Mouse (Mus musculus) embryonic facial prominence, embryonic 13.5 days (tissue): ENCODE data around the gene Ankib1. TPM values are rescaled to one million over a fixed set of nuclear protein-coding genes. Genes with fewer than 3 reads are reported as not detected.

ENCODE experiments used
- ATAC-seq: fragments of 200-750 bp; cut with Nextera tagmentation; 2 replicates; pipeline ENCODE4 v1.8.0; 2017; ENCODE audit warnings: low read depth; ENCODE audit not compliant: insufficient number of reproducible peaks, insufficient read depth, low FRiP score, low TSS enrichment
- H3K27ac ChIP-seq: fragments of 300-500 bp; sonication (generic); 2 replicates; pipeline ENCODE4 v1.5.1; 2015; ENCODE audit warnings: moderate library complexity, mild to moderate bottlenecking, inconsistent platforms
- H3K27me3 ChIP-seq: fragments of 300-500 bp; sonication (generic); 2 replicates; pipeline ENCODE4 v1.6.1; 2015; ENCODE audit warnings: mild to moderate bottlenecking, inconsistent platforms
- H3K36me3 ChIP-seq: fragments of 300-500 bp; sonication (generic); 2 replicates; pipeline ENCODE4 v1.6.1; 2015; ENCODE audit warnings: mild to moderate bottlenecking, inconsistent platforms
- H3K4me1 ChIP-seq: fragments of 300-500 bp; sonication (generic); 2 replicates; pipeline ENCODE4 v1.6.1; 2015; ENCODE audit warnings: inconsistent platforms
- H3K4me2 ChIP-seq: fragments of 300-500 bp; sonication (generic); 2 replicates; pipeline ENCODE4 v1.6.1; 2015; ENCODE audit warnings: moderate library complexity, mild to moderate bottlenecking, inconsistent platforms
- H3K4me3 ChIP-seq: fragments of 300-500 bp; sonication (generic); 2 replicates; pipeline ENCODE4 v1.5.1; 2015; ENCODE audit warnings: mild to moderate bottlenecking, inconsistent platforms
- H3K9ac ChIP-seq: fragments of 300-500 bp; sonication (generic); 2 replicates; pipeline ENCODE4 v1.6.1; 2015; ENCODE audit warnings: mild to moderate bottlenecking, inconsistent platforms
- H3K9me3 ChIP-seq: fragments of 300-500 bp; sonication (generic); 2 replicates; pipeline ENCODE4 v1.6.1; 2016; ENCODE audit warnings: inconsistent platforms
- WGBS: fragments of 180-500 bp; shearing (Covaris S2); methylation state at CpG from one replicate; pipeline ENCODE4 v1.1.7; 2015; ENCODE audit warnings: mixed read lengths; 5-methylcytosine and 5-hydroxymethylcytosine counted together
- microRNA-seq: library from miRNA; unstranded; fragments of <30 nt; microRNA quantifications from one replicate; pipeline ENCODE4, GENCODE M21; 2016
- polyA plus RNA-seq: library from polyadenylated mRNA; unstranded; fragments of >200 nt; fragmentation: Nextera tagmentation; extraction: Ambion mirVana; gene quantifications from 2 replicates; pipeline ENCODE4 v1.2.1, GENCODE M21; 2015

The Ankib1 gene
- polyA plus RNA-seq, 1 experiment from 2014 or later: 13.4 TPM

DNA sequence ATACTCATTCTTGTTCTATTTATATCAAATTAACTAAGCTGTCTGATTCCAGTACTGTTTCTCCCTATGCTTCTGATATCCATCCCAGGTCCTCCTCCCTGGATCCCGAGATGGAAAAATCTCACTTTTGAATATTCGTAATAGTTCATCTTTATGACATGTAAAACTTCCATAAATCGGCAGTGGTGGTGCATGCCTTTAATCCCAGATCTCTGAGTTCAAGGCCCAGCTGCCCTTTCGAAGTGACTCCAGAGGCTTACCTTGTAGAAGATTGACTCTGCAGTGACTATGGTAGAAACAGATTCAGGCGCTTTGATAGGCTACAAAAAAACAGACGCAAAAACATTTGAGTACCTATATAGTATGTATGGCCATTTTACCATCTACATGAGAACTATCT is 158.1 kb downstream of the Ankib1 start:
- H3K9ac ChIP-seq: no peak overlapping the region
- WGBS: 95% methylated on average over 6 of the region's 6 CpGs

More for the DNA sequence above, 158.1 kb downstream of the Ankib1 start:
- Histone ChIP-seq H3K36me3 (peaks cover 38% of the 10 kb centered on the region), H3K27me3 (no peaks in the 10 kb centered on the region), H3K4me2 (no peak overlapping the region), H3K4me1 (peaks cover 10% of the 10 kb centered on the region), H3K4me3 (no peak overlapping the region), H3K27ac (no peak overlapping the region), H3K9me3 (no peaks in the 10 kb centered on the region)
- no peak for ATAC-seq

Small RNA genes lying within 50 kb of the gene (microRNA-seq; reads per million reads assigned to microRNA genes)
- gene Gm22926 (not detected), gene Gm26238 (not detected)

Other genes with a start within 250 kb of the Ankib1 start
- gene 1700109H08Rik, start 231.4 kb downstream of the Ankib1 start, polyA plus RNA-seq: 3.5 and 4.5 TPM in 2 replicates
- gene Pex1, start 206.9 kb downstream of the Ankib1 start, polyA plus RNA-seq: 22.9 and 24.2 TPM in 2 replicates
- gene Rbm48, start 206.3 kb downstream of the Ankib1 start, polyA plus RNA-seq: 14.4 and 18.1 TPM in 2 replicates
- not detected in 2 replicates for gene Tmbim7, start 151.7 kb downstream of the Ankib1 start, polyA plus RNA-seq
- gene Gatad1, start 145.7 kb downstream of the Ankib1 start, polyA plus RNA-seq: 59.4 and 68.3 TPM in 2 replicates
- 58.7 and 65.7 TPM in 2 replicates for gene Krit1, start 259 bp upstream of the Ankib1 start, polyA plus RNA-seq
- gene Lrrd1, start 42.2 kb upstream of the Ankib1 start, polyA plus RNA-seq: 0.11 TPM in 1 of 2 replicates, not detected in the other
- 10.1 and 10.5 TPM in 2 replicates for gene Mterf1a, start 91.0 kb upstream of the Ankib1 start, polyA plus RNA-seq
- 167 and 170 TPM in 2 replicates for gene Akap9, start 125.1 kb upstream of the Ankib1 start, polyA plus RNA-seq